Mouse (Mus musculus): ENCODE data around the gene Depdc5.

DNA sequence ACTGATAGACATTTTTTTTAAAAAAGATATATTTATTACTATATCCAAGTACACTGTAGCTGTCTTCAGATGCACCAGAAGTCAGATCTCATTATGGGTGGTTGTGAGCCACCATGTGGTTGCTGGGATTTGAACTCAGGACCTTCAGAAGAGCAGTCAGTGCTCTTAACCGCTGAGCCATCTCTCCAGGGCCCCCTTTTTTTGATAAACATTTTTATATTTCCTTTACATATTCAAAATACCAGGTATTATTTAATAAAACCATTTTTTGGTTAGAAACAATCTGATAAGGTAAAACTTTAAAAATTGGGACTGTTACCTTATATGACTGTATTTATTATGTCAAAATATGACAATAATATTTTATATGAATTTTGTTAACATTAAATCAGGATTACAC lies 2.4 kb upstream of the Depdc5 start:
- TF ChIP-seq ZMIZ1 (IDR thresholded peaks at IDR 0.05; ENCODE audit: low read depth, low read length) (no peak), MAX (IDR thresholded peaks at IDR 0.05; ENCODE audit: low read length) (no peak)
